Mouse (Mus musculus) kidney, adult 2 months (tissue): ENCODE measurements around the gene Abca14.

ENCODE experiments used
- CTCF ChIP-seq: fragments of 200-500 bp; conservative IDR thresholded peaks from 2 replicates; pipeline ENCODE4 v1.5.1; 2011; ENCODE audit warnings: low read depth, mild to moderate bottlenecking, control low read depth, low read length, moderate library complexity, mixed read lengths; ENCODE audit not compliant: insufficient read depth, insufficient read length
- POLR2A ChIP-seq: fragments of 200-500 bp; IDR thresholded peaks from one replicate; pipeline ENCODE4 v1.6.1; 2011; ENCODE audit warnings: low read depth, low read length, control low read depth

DNA sequence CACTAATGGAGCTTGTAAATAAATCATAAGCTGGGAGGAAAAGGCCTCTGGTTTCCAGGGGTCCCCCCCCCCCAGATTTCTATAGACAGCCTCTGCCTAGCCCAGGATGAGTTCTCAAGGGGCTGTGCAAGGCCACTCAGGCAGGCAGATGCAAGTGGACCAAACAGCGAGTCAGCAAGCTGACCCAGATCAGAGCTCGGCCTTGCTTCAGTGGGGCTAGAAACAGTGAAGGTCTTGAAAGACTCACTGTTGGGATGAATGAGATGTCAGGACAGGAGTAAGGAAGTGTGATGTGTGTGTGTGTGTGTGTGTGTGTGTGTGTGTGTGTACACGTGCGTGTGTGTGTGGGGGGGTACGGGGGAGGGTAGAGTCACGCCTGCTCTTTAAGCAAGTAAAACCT lies 10.9 kb upstream of the Abca14 start:
- no peak for TF ChIP-seq CTCF
- no peak for TF ChIP-seq POLR2A
